Mouse (Mus musculus) C2C12 (cell line): ENCODE measurements around the gene Gnb3. TPM values are rescaled to one million over a fixed set of nuclear protein-coding genes. Genes with fewer than 3 reads are reported as not detected.

Experiments
- H3K27me3 ChIP-seq: one replicate; pipeline ENCODE4 v1.6.1; 2011; ENCODE audit not compliant: control insufficient read depth, insufficient read depth, insufficient read length
- H3K36me3 ChIP-seq: one replicate; pipeline ENCODE4 v1.6.1; 2011; ENCODE audit not compliant: control insufficient read depth, insufficient read depth
- H3K4me3 ChIP-seq: one replicate; pipeline ENCODE4 v1.5.1; 2011; ENCODE audit warnings: mild to moderate bottlenecking, control low read depth; ENCODE audit not compliant: poor library complexity, insufficient read depth, severe bottlenecking
- H3K79me2 ChIP-seq: one replicate; pipeline ENCODE4 v1.6.1; 2011; ENCODE audit not compliant: control insufficient read depth, insufficient read depth
- H3K79me3 ChIP-seq: one replicate; pipeline ENCODE4 v1.6.1; 2011; ENCODE audit warnings: low read depth, control low read depth
- H3ac ChIP-seq: one replicate; pipeline ENCODE3; 2011; ENCODE audit warnings: low read depth; ENCODE audit not compliant: control insufficient read depth, insufficient read length
- CEBPB ChIP-seq: IDR thresholded peaks from one replicate; pipeline ENCODE4 v1.6.1; 2011; ENCODE audit warnings: low read depth, mild to moderate bottlenecking, control low read depth, moderate library complexity
- CTCF ChIP-seq: IDR thresholded peaks from one replicate; pipeline ENCODE4 v1.5.1; 2011; ENCODE audit not compliant: control insufficient read depth, insufficient read depth, insufficient read length
- FOSL1 ChIP-seq: IDR thresholded peaks from one replicate; pipeline ENCODE4 v1.8.0; 2011; ENCODE audit warnings: mild to moderate bottlenecking, low read length; ENCODE audit not compliant: poor library complexity, insufficient read depth, severe bottlenecking
- MAX ChIP-seq: IDR thresholded peaks from one replicate; pipeline ENCODE4 v1.6.1; 2011; ENCODE audit warnings: mild to moderate bottlenecking, control low read depth
- MYOD1 ChIP-seq: IDR thresholded peaks from one replicate; pipeline ENCODE4 v1.6.1; 2011; ENCODE audit warnings: low read depth; ENCODE audit not compliant: control insufficient read depth, insufficient read length
- MYOG ChIP-seq: IDR thresholded peaks from one replicate; pipeline ENCODE4 v1.6.1; 2011; ENCODE audit not compliant: control insufficient read depth, insufficient read length; ENCODE audit errors: extremely low read depth
- USF1 ChIP-seq: IDR thresholded peaks from one replicate; pipeline ENCODE4 v1.6.1; 2011; ENCODE audit warnings: low read depth, mild to moderate bottlenecking, control low read depth, moderate library complexity
- polyA plus RNA-seq: library from polyadenylated mRNA; unstranded; fragments of >200 nt; fragmentation: generic; extraction: Trizol; gene quantifications from one replicate; pipeline ENCODE4 v1.2.1, GENCODE M21; 2012; ENCODE audit warnings: missing spikeins

The Gnb3 gene
- polyA plus RNA-seq, 1 experiment: not detected

DNA sequence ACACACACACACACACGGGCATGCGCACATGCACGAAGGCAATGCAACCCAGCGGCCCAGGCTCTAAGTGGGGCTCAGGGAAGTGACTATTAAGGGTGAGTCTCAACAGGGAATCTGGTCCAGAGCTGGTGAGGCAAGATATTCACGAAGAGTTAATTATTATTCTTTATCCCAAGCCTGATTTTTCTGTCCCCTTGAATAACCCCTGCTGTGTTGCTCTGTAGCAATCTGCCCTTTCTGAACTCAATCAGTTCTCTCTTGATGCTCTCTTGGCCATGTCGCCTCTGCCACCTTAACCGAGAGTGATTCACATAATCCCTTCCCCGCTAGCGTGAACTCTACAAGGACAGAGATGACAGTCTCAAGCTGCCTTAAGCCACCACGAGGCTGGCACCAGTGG is 43.3 kb upstream of the Gnb3 start:
- no peaks in the 10 kb centered on the region for H3K79me2 ChIP-seq
- H3K79me3 ChIP-seq: no peaks in the 10 kb centered on the region
- no peak overlapping the region for H3K4me3 ChIP-seq
- peaks cover 31% of the 10 kb centered on the region for H3K27me3 ChIP-seq
- no peak overlapping the region for H3ac ChIP-seq
- TF ChIP-seq MAX (no peak), MYOG (no peak)
- no peaks in the 10 kb centered on the region for H3K36me3 ChIP-seq

DNA sequence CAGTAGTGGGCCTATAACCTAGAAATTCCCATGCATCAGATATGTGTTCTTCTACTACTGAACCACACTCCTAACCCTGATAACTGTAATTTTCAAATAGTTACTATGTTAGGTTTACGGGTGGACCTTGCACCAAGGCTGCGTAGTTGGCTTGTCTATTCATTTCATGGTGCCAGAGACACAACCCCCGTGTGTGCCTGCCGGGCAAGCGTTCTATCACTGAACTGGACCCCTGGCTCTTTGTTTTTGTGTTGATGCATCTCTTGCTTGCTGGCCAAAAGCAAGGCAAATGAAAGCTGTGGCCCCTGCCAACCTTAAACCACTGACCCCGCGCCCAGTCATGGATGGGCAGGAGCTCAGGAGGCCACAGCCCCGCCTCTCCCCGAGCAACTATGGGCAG is 41.7 kb upstream of the Gnb3 start:
- no peak overlapping the region for H3ac ChIP-seq
- H3K79me2 ChIP-seq: no peaks in the 10 kb centered on the region
- H3K79me3 ChIP-seq: no peaks in the 10 kb centered on the region
- TF ChIP-seq CEBPB (no peak), MYOG (no peak), MYOD1 (no peak), CTCF (no peak), MAX (no peak), USF1 (no peak), FOSL1 (no peak)
- H3K36me3 ChIP-seq: no peaks in the 10 kb centered on the region
- H3K27me3 ChIP-seq: peaks cover 25% of the 10 kb centered on the region
- no peak overlapping the region for H3K4me3 ChIP-seq

DNA sequence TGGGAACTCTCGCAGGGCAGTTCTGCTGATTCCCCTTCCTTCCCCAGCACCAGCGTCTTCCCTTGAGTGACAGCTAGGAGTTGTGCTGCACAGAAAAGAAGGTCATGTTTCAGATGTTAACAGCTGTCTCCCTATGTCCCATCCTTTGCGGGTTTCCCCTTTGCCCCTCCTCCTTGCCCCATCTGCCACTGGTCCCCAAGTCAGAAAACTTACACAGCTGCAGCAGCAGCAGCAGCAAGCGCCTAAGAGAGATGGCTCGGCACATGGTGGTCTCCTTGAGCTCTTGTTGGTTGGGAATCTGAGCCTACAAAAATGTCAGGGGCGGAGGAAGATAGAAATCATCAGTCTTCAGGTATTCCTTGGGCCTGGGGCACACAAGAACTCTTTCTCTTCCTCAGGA is 39.3 kb upstream of the Gnb3 start:
- Histone ChIP-seq H3K27me3 (peaks cover 34% of the 10 kb centered on the region), H3K36me3 (no peaks in the 10 kb centered on the region), H3ac (no peak overlapping the region), H3K79me3 (no peaks in the 10 kb centered on the region), H3K4me3 (no peak overlapping the region), H3K79me2 (no peaks in the 10 kb centered on the region)
- TF ChIP-seq USF1 (no peak), FOSL1 (no peak), CEBPB (no peak), MYOG (no peak), MYOD1 (peak; percentile 25), CTCF (no peak), MAX (no peak)

DNA sequence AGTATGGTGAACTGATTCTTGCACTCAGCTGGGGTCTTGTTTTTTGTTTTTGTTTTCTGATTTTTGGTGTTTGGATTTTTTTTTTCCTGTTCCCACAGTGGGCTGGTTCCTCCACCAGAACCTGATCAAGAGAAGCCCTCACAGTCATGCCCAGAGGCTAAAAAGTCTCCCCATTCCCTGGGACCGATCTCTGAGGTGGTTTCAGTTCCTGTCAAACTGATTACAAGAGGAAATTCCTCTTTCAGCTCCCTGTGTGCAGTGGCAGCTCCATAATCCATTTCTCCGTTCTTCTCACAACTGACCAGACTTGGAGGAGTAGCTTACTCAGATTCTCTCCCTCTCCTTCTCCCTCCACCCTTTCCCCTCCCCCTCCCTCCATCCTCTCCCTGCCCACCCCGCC is 34.3 kb upstream of the Gnb3 start:
- H3K4me3 ChIP-seq: no peak overlapping the region
- H3K79me3 ChIP-seq: no peaks in the 10 kb centered on the region
- no peak overlapping the region for H3ac ChIP-seq
- TF ChIP-seq USF1 (no peak), CTCF (no peak), MYOD1 (no peak), MYOG (no peak), CEBPB (no peak), MAX (no peak), FOSL1 (no peak)
- no peaks in the 10 kb centered on the region for H3K36me3 ChIP-seq
- H3K27me3 ChIP-seq: peaks cover 52% of the 10 kb centered on the region
- no peaks in the 10 kb centered on the region for H3K79me2 ChIP-seq

DNA sequence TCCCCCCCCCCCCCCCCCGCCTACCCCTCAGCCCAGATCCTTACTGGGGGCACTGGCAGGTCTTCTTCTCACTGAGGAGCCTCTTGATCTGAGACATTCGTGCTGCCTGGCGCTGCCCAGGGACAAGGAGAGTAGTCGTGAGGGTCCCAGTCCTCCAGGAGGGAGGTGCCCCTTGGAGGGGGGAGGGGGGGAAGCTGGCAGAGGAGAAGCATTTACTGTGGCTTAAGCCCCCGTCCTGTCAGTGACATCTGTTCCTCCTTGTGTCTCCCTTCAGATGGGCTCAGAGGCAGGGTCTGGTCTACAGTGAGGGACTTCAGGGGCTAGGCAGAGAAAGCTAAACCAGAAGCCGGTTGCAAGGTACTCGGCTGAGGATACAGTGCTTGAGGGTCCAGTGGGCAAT is 26.5 kb upstream of the Gnb3 start:
- Histone ChIP-seq H3ac (no peak overlapping the region), H3K36me3 (no peaks in the 10 kb centered on the region), H3K79me3 (no peaks in the 10 kb centered on the region), H3K4me3 (no peak overlapping the region), H3K27me3 (peaks cover 74% of the 10 kb centered on the region), H3K79me2 (no peaks in the 10 kb centered on the region)
- TF ChIP-seq CEBPB (no peak), MYOG (no peak), FOSL1 (no peak), MAX (no peak), CTCF (no peak), MYOD1 (no peak), USF1 (no peak)

DNA sequence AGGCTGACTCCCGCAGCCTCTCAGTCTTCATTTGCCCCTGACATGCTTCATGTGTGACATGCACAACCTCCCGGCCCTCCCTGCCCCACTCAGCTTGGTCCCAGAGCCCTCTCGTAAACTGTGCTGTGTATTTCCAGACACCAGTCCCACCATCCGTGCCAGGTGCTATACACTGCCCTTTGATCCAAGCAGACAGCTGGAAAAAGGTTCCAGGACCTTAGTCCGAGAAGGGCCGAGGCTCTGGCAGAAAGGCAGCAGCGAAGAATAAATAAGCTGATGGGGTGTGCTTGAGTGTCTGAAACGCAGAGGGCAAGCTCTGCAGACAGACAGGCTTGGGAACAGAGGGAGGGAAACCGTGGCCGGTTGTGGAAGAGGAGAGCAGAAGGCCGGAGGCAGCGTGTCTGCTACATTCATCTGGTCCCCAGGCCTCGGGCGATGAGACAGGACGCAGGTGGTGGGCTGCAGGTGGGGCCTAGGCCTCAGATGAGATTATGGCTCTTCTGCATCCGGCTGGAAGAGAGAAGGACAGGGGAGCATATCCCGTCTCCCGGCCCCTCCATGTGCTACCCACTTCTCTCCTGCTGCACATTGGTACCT is 25.8 kb upstream of the Gnb3 start:
- TF ChIP-seq CEBPB (no peak), MAX (no peak), MYOD1 (no peak), USF1 (no peak), FOSL1 (no peak), CTCF (no peak), MYOG (no peak)
- Histone ChIP-seq H3K36me3 (no peaks in the 10 kb centered on the region), H3K27me3 (peaks cover 75% of the 10 kb centered on the region), H3K4me3 (no peak overlapping the region), H3K79me3 (no peaks in the 10 kb centered on the region), H3ac (no peak overlapping the region), H3K79me2 (no peaks in the 10 kb centered on the region)
